Mouse (Mus musculus) frontal cortex, adult 2 months (tissue): ENCODE data around the gene Rab1a. TPM values are rescaled to one million over a fixed set of nuclear protein-coding genes. Genes with fewer than 3 reads are reported as not detected.
"Not testable (repeated sequence)": the region's sequence is repeated elsewhere in the genome, so short reads cannot be mapped to it uniquely, and the experiment has no call there.

Experiments
- DNase-seq, 2 experiments: peaks; one replicate each; pipeline ENCODE4 v3.0.0; 2022; ENCODE audit warnings: low spot score in 1 of 2; ENCODE audit errors: extremely low spot score in 1 of 2
- polyA plus RNA-seq: library from polyadenylated mRNA; depleted of rRNA; stranded (reverse); fragments of >200 nt; gene quantifications from 2 replicates; pipeline ENCODE4 v1.2.3, GENCODE M21; 2012; rRNA removed

Gene Rab1a
- polyA plus RNA-seq: 210 and 221 TPM in 2 replicates

GRCm38 (mm10) chr11:20200713-20201575 is at the start of gene Rab1a:
Gene Rab1a (plus strand): TSS chr11:20201432.
- peak; percentile 99 to 100 for DNase-seq

DNA sequence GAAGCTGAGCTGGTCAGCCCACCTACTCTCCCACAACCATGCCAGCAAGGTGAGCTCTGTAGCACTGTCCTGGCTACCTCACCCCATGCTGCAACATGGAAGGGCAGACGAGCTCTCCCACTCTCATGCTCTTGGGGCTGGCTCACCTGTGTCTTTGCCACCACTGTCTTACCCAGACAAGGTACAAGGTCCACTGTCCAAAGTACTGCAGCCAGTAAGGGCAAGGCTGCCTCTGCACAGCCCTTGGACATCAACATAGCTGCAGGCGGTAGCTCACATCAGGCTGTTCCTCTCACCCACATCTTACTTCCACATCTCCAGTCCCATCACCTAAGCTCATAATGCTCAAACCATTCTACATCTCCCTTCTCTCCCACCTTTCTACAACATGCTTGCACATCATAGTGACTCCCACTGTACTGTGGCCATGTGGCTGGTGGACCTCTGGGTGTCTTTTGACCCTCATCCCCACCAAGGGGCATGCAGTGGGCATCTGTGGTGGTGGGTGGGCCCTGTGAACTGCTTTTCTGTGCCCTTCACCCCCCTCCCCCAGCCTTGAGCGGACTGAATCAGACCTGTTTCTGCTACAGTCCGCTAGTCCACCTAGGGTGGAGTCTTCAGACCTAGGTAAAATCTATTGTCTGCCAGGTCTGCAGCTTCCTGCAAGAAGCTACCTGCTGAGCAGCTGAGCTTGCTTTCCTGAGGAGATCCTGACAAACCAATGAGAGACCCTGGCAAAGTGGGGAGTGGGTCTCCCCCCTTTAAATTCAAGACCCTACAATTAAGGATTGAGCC is 48.9 kb upstream of the Rab1a start:
- DNase-seq: no peak

DNA sequence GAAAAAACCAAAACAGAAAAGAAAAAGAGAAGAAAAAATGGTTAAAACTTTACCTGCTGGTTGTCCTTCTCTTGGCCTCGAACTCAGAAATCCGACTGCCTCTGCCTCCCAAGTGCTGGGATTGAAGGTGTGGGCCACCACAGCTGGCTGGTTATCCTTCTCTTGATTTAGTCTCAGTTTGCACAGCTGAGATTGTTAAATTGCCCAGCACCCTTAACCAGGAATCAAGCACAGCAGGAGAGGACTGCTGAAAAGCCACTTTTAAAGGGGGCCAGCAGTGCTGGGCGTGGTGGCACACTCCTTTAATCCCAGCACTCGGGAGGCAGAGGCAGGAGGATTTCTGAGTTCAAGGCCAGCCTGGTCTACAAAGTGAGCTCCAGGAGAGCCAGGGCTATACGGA is 47.7 kb upstream of the Rab1a start:
- not testable (repeated sequence) for DNase-seq

- DNase-seq: no peak
Observed at GRCm38 (mm10) chr11:20158879-20159278, 42.4 kb upstream of the Rab1a start.

DNA sequence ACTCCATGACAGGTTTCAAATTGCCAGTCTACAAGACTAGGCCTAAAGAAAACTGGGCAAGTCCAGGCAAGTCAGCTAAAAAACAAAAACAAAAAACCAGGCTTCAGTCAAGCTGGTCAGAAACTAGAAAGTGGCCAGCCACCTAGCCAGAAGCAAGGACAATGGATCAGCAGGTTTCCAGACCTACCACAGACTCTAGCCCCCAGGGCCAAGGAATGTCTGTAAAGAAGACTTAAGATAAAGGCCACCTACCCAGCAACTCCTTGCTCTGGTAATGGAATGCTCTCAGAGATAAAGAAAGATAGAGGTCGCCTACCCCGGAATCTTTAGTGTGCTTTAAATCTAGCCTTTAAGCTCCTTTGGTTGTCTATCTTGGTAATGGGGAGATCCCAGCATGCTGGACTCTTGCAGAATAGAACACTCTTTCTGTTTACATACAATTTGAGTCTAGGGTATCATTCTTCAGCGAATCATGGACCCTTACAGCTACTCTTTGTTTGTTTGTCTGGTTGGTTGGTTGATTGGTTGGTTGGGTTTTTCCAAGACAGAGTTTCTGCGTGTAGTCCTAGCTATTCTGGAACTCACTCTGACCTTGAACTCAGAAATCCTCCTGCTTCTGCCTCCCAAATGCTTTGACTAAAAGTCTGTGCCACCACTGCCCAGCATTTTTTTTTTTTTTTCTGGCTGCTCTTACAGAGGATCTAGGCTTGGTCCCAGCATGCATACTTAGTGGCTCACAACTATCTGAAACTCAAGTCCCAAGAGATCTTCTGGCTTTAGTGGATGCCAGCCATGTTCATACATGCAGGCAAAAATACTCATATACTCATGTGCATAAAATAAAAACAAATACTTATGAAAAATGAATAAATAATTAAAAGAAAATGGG is 36.0 kb upstream of the Rab1a start:
- no peak for DNase-seq

DNA sequence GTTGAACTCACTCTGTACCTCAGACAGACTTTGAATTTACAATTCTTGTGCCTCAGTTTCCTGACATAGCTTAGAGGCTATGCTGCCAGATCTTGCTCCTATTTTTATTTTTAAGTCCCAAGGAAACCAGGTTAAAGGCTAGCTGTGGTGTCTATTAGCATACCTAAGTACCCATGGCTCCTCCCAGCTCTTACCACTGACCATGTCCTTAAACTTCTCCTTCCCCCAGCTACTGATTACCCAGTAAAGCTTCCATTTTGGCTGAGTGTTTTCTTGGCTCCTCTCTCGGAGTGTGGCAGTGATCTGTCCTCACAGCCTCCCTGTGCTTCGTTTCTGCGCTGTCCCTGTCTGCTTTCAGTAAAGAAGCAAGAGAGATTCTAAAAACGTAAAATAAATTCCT is 35.2 kb upstream of the Rab1a start:
- no peak for DNase-seq

- DNase-seq: not testable (repeated sequence)
Observed at GRCm38 (mm10) chr11:20166476-20166875, 34.8 kb upstream of the Rab1a start.

DNA sequence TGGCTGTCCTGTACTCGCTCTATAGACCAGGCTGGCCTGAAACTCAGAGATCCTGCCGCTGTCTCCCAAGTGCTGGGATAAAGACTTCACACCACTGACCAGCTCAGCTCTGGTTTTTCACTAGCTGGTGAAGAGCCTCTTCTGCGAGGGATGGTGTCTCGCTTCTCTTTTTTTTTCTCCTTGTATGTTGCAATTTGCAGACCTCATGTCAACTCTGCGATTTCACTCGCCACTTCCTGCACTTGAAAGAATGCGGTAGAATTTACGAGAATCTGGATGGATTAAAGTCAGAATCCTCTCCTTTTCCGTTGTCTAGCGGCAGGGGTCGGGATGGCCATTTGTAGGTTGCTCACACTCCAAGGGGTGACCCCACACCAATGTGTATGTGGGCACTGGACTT is 32.3 kb upstream of the Rab1a start:
- DNase-seq: no peak

DNA sequence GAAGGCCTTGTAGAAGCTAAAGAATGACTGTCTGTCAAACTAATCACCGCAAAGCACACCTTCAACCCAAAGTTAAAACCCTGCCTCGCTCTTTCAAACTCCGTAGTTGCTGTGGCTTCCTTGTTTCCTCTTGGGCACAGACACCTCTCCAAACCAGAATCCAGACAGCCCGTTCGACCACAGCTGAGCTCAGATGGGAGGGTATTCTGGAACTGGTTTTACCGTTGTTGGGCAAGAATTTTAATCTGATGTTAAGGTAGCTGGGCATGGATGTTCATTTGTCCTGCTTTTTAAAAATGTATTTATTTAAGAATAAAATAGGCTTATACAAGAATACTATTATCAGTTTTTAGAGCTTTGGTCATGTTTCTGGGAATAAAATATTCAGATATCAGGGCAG is 14.0 kb upstream of the Rab1a start:
- no peak for DNase-seq

GRCm38 (mm10) chr11:20193100-20193736 is 8.0 kb upstream of the Rab1a start:
- no peak for DNase-seq

DNA sequence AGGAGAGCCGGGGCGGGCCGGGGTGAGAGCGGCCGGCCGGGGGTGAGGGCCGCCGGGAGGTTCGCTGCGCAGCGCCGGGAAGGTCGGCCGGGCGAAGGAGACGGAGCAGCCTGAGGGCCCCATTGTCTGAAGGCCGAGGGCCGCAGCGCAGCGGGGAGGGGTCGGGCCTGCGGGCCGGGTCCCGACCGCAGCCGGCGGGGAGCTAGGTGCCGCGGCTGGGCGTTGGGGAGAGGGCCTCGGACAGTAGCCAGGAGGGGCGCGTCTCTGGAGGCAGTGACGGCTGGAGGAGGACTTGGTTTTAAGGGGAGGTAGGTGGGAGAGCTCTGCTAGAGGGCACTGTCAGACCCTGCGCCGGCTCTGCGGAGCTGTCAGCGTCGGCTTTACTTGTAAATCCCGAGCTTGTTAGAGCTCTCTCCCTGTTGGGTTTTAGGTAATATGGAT is 449 bp downstream of the Rab1a start:
- peak; percentile 11 to 36 for DNase-seq

GRCm38 (mm10) chr11:20202299-20203011 is 1.2 kb downstream of the Rab1a start:
- no peak for DNase-seq

GRCm38 (mm10) chr11:20204321-20204720 is 3.1 kb downstream of the Rab1a start:
- no peak for DNase-seq

DNA sequence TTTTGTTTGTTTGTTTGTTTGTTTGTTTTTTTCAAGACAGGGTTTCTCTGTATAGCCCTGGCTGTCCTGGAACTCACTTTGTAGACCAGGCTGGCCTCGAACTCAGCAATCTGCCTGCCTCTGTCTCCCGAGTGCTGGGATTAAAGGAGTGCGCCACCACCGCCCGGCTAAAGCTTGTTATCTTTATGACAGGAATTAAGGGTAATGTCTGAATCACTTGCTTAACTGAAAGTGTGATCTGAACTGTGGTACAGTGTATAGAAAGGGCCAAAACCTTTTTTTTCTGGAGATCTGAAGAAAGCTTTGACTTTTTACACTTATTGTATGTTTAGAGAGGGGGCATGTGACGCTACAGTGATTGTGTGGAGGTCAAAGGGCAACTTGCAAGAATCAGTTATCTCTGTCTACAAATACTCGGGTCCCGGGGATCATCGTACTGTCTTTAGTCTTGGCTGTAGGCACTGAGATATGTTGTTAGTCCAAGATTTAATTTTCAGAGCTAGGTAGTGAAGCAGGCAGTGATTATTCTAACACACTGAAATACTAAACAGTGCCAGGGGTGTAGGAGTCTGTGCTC is 3.7 kb downstream of the Rab1a start:
- no peak for DNase-seq

GRCm38 (mm10) chr11:20205538-20205937 is 4.3 kb downstream of the Rab1a start:
- DNase-seq: no peak

DNA sequence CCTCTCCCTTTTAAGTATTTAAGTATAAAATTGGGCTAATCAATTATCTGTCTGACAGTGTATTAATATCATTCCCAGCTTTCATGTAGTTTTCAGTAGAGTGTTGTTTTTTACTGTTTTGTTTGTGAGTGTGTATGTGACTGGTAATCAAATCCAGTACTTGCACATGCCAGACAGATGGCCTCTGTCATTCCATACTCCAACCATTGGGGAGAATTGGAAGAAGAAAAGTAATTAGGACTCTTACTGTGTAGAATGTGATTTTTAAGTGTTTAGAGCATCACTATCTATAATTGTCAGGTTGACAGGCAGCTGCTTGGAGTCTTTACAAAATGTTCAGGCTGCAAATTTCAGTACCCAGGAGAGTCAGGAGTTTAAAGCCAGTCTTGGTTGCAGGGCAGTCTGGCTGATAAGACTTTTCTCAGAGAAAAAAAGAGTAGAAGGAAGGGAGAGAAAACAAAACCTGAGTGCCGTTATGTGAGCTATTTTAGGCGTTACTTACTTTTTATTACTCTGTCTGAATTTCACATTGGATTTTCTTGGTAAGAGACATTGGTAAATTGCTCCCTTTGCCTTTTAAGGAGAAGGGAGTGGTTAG is 5.5 kb downstream of the Rab1a start:
- DNase-seq: no peak

GRCm38 (mm10) chr11:20207589-20207988 is 6.4 kb downstream of the Rab1a start:
- no peak for DNase-seq

GRCm38 (mm10) chr11:20211838-20212237 is 10.6 kb downstream of the Rab1a start:
- DNase-seq: no peak

DNA sequence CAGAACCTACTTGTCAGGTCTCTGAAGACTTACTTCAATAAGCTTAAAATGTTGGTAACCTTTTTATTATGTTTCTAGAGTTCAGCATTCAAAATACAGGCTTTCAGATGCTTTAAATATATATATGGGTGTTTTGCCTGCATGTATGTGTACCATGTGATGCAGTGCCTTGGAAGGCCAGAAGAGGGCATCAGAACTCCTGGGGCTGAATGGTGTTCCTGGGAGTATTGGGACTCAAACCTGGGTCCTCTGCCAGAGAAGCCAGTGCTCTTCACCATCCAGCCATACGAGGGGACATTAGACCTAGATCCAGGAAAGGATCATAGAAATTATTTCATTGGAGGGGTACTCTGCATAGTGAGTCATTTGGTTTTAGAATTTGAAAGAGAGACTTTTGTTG is 13.5 kb downstream of the Rab1a start:
- no peak for DNase-seq
